Mouse (Mus musculus) common myeloid progenitor, adult 5-6 weeks (primary cell): Measurements from ENCODE around the gene Tbx21. TPM values are rescaled to one million over a fixed set of nuclear protein-coding genes. Genes with fewer than 3 reads are reported as not detected.
A peak's percentile ranks its signal among the peaks of the same experiment; 100 is the strongest.

Source experiments
- ATAC-seq: replicated peaks from 2 replicates; pipeline ENCODE4 v1.8.0; 2016; ENCODE audit warnings: low read depth, mild to moderate bottlenecking, moderate TSS enrichment, inconsistent platforms; ENCODE audit not compliant: poor library complexity, severe bottlenecking
- total RNA-seq: library from RNA; stranded (forward); fragments of 200-1000, 187-1606 nt; gene quantifications from 2 replicates; pipeline ENCODE4 v1.2.3, GENCODE M21; 2017

The Tbx21 gene
- 0.59 TPM in 1 of 2 replicates, not detected in the other for total RNA-seq

GRCm38 (mm10) chr11:97114671-97115601, at the start of gene Tbx21:
TSS of gene Tbx21 (minus strand) at chr11:97115331.
- 0 out of 2 replicates have a peak, but pooled peaks have one; percentile 15 for ATAC-seq

GRCm38 (mm10) chr11:97160341-97160740, 45.2 kb upstream of the Tbx21 start:
- no peak for ATAC-seq

- no peak for ATAC-seq
These were observed 41.9 kb upstream of the Tbx21 start for GRCm38 (mm10) chr11:97156999-97157398.

GRCm38 (mm10) chr11:97152662-97153287, 37.6 kb upstream of the Tbx21 start:
- no peak for ATAC-seq

- ATAC-seq = no peak
These were observed 36.9 kb upstream of the Tbx21 start for GRCm38 (mm10) chr11:97152023-97152426.

GRCm38 (mm10) chr11:97151343-97151801, 36.2 kb upstream of the Tbx21 start, which contains the start of gene Tbkbp1:
TSS of gene Tbkbp1 (minus strand) at chr11:97151495.
- no peak for ATAC-seq

GRCm38 (mm10) chr11:97150411-97151330, 35.5 kb upstream of the Tbx21 start:
- ATAC-seq = peak; percentile 6; the same call in 1 of the 2 replicates

- ATAC-seq = peak; percentile 62
These were observed 34.9 kb upstream of the Tbx21 start for GRCm38 (mm10) chr11:97149995-97150410.

GRCm38 (mm10) chr11:97149026-97149425, 33.9 kb upstream of the Tbx21 start:
- no peak for ATAC-seq

- no peak for ATAC-seq
These were observed 33.5 kb upstream of the Tbx21 start for GRCm38 (mm10) chr11:97148591-97148990.

- no peak for ATAC-seq
These were observed 32.2 kb upstream of the Tbx21 start for GRCm38 (mm10) chr11:97147333-97147732.

- peak; percentile 34; the same call in 1 of the 2 replicates for ATAC-seq
These were observed 31.6 kb upstream of the Tbx21 start for GRCm38 (mm10) chr11:97146724-97147123.

GRCm38 (mm10) chr11:97145951-97146350, 30.8 kb upstream of the Tbx21 start:
- no peak for ATAC-seq

GRCm38 (mm10) chr11:97145320-97145719, 30.2 kb upstream of the Tbx21 start:
- no peak for ATAC-seq

GRCm38 (mm10) chr11:97143196-97143900, 28.2 kb upstream of the Tbx21 start:
- ATAC-seq = 0 out of 2 replicates have a peak, but pooled peaks have one; percentile 9

GRCm38 (mm10) chr11:97142159-97142608, 27.1 kb upstream of the Tbx21 start:
- ATAC-seq = peak; percentile 78

- ATAC-seq = no peak
These were observed 25.7 kb upstream of the Tbx21 start for GRCm38 (mm10) chr11:97140811-97141210.

- no peak for ATAC-seq
These were observed 24.1 kb upstream of the Tbx21 start for GRCm38 (mm10) chr11:97139256-97139655.
